Mouse (Mus musculus): ENCODE data around the gene Poc1b. TPM values are rescaled to one million over a fixed set of nuclear protein-coding genes. Genes with fewer than 3 reads are reported as not detected.

The Poc1b gene
- total and polyA plus RNA-seq, 3 experiments, result 3.6 to 6.7 (median 4.1) TPM

DNA sequence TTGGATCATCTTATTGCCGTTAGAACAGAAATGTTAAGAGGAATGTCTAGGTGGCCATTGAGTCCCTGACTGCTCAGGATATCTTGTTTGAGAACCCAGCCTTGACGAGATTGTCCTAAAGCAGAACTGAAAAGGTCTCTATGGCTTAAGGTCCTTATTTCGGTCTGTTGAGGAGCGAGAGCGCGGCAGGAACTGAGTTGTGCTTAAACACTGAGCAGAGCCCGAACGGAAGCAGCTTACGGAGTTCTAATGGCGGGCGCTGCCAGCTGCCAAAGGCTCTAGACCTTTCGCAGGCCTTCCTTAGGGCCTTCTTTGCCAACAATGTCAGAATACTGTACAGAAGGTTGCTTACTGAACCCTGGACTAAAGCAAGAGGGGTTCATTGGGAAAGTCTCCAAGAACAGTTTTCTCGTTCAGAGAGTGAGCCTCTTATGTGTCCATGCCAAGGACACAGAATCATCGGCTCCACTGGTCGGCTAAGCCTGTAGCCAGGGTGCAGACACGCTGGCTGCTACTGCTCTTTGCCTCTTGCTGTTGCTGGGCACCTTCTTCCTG lies 26.6 kb downstream of the Poc1b start:
- Histone ChIP-seq H3K4me3 (no peak overlapping the region), H3K36me3 (ENCODE audit: control insufficient read depth, insufficient read depth, low read length) (no peaks in the 10 kb centered on the region), H3K4me1 (ENCODE audit: control insufficient read depth, insufficient read depth, low read length) (peaks cover 3% of the 10 kb centered on the region; the same call in 1 of the 2 replicates), H3K27me3 (ENCODE audit: control insufficient read depth, insufficient read depth, low read length) (no peaks in the 10 kb centered on the region), H3K27ac (no peak overlapping the region), H3K9ac (ENCODE audit: low read depth, low read length) (no peak overlapping the region), H3K79me2 (replicated peaks; ENCODE audit: control insufficient read depth, insufficient read depth, low read length) (no peaks in the 10 kb centered on the region)
- DNase-seq, result no peak
- no peak for TF ChIP-seq CTCF (IDR thresholded peaks at IDR 0.05)
- no peak for TF ChIP-seq POLR2A (IDR thresholded peaks at IDR 0.05; ENCODE audit: insufficient read depth, low read depth, low read length)
- no peak for TF ChIP-seq EP300 (IDR thresholded peaks at IDR 0.05; ENCODE audit: insufficient read depth, low read depth, low read length)
- intact Hi-C loops (cut with DNase I), result no loop called here
- WGBS, result 91% methylated on average over 16 of the region's 16 CpGs

DNA sequence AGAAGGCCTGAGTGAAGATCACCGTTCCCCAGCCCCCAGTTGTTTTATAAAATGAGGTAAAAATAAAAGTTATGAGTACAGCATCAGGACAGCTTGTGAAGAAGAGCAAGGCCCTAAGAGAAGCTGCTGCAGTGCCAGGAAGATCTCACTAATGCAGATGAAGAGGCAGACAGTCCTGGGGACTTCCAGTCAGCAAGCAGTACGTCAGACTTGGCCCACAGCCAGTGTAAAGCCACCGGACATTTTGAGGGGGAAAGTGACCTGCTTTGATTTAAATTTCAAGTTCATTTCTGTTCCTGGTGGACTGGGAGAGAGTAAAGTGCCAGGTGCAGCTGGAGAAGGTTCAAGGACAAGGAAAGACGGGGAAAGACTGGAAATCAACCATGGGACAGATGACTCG lies 29.5 kb downstream of the Poc1b start:
- no peak for DNase-seq
- intact Hi-C loops (cut with DNase I), result no loop called here
- WGBS, result 50% methylated on average over 5 of the region's 5 CpGs
- no peaks in the 10 kb centered on the region for H3K27me3 ChIP-seq (ENCODE audit: control insufficient read depth, insufficient read depth, low read length)
- TF ChIP-seq EP300 (IDR thresholded peaks at IDR 0.05; ENCODE audit: insufficient read depth, low read depth, low read length), result no peak
- no peak for TF ChIP-seq CTCF (IDR thresholded peaks at IDR 0.05)
- TF ChIP-seq POLR2A (IDR thresholded peaks at IDR 0.05; ENCODE audit: insufficient read depth, low read depth, low read length), result no peak
- H3K79me2 ChIP-seq (replicated peaks; ENCODE audit: control insufficient read depth, insufficient read depth, low read length), result no peaks in the 10 kb centered on the region
- H3K27ac ChIP-seq, result no peak overlapping the region
- no peaks in the 10 kb centered on the region for H3K36me3 ChIP-seq (ENCODE audit: control insufficient read depth, insufficient read depth, low read length)
- no peaks in the 10 kb centered on the region for H3K4me1 ChIP-seq (ENCODE audit: control insufficient read depth, insufficient read depth, low read length)
- no peak overlapping the region for H3K9ac ChIP-seq (ENCODE audit: low read depth, low read length)
- H3K4me3 ChIP-seq, result no peak overlapping the region

DNA sequence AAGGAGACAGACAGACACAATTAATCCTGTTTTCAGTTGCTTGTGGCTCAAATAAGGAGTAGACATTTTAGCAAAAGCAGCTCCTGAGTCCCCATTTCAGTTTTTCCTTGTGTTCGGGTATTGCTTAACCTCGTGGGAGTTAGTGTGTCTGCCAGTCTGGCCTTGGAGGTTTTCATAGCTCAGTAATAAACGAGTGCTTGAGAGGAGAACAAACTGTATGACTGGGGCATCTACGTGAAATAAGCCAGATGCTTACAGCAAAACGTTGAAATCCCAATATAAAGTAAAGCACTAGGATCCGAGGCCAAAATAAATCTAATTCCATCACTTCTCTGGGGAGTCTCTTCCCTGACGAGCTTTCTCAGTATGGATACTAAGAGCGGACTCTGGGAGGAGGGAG lies 38.8 kb downstream of the Poc1b start:
- intact Hi-C loops (cut with DNase I), result no loop called here
- TF ChIP-seq POLR2A (IDR thresholded peaks at IDR 0.05; ENCODE audit: insufficient read depth, low read depth, low read length) (no peak), EP300 (IDR thresholded peaks at IDR 0.05; ENCODE audit: insufficient read depth, low read depth, low read length) (no peak), CTCF (IDR thresholded peaks at IDR 0.05) (no peak)
- Histone ChIP-seq H3K9ac (ENCODE audit: low read depth, low read length) (no peak overlapping the region), H3K27ac (no peak overlapping the region), H3K4me3 (no peak overlapping the region), H3K4me1 (ENCODE audit: control insufficient read depth, insufficient read depth, low read length) (no peaks in the 10 kb centered on the region), H3K36me3 (ENCODE audit: control insufficient read depth, insufficient read depth, low read length) (no peaks in the 10 kb centered on the region), H3K27me3 (ENCODE audit: control insufficient read depth, insufficient read depth, low read length) (no peaks in the 10 kb centered on the region), H3K79me2 (replicated peaks; ENCODE audit: control insufficient read depth, insufficient read depth, low read length) (no peaks in the 10 kb centered on the region)
- 76% methylated on average over 8 of the region's 8 CpGs for whole genome bisulfite sequencing
- DNase-seq, result no peak

DNA sequence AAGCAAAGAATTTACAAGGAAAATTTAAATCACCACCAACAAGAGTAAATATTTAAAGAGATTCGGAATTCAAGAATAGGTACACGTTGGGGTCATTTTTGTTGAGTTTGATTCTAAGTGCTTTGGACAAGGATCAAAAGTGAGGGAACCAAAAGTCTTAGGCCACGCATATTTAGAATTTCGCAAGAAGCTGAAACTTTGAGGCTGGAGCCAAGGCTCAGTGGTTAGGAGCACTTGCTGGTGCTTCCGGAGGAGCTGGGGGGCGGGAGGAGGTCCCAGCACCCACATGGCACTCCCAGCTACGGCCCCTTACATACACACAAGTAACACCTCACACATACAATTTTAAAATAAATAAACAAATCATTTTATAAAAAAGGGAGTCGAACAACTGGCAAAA lies 39.8 kb downstream of the Poc1b start:
- intact Hi-C loops (cut with DNase I), result no loop called here
- Histone ChIP-seq H3K36me3 (ENCODE audit: control insufficient read depth, insufficient read depth, low read length) (no peaks in the 10 kb centered on the region), H3K27me3 (ENCODE audit: control insufficient read depth, insufficient read depth, low read length) (no peaks in the 10 kb centered on the region), H3K9ac (ENCODE audit: low read depth, low read length) (no peak overlapping the region), H3K27ac (no peak overlapping the region), H3K79me2 (replicated peaks; ENCODE audit: control insufficient read depth, insufficient read depth, low read length) (no peaks in the 10 kb centered on the region), H3K4me3 (no peak overlapping the region), H3K4me1 (ENCODE audit: control insufficient read depth, insufficient read depth, low read length) (no peaks in the 10 kb centered on the region)
- TF ChIP-seq CTCF (IDR thresholded peaks at IDR 0.05) (no peak), EP300 (IDR thresholded peaks at IDR 0.05; ENCODE audit: insufficient read depth, low read depth, low read length) (no peak), POLR2A (IDR thresholded peaks at IDR 0.05; ENCODE audit: insufficient read depth, low read depth, low read length) (no peak)
- no peak for DNase-seq
- 95% methylated on average over 8 of the region's 8 CpGs for WGBS

DNA sequence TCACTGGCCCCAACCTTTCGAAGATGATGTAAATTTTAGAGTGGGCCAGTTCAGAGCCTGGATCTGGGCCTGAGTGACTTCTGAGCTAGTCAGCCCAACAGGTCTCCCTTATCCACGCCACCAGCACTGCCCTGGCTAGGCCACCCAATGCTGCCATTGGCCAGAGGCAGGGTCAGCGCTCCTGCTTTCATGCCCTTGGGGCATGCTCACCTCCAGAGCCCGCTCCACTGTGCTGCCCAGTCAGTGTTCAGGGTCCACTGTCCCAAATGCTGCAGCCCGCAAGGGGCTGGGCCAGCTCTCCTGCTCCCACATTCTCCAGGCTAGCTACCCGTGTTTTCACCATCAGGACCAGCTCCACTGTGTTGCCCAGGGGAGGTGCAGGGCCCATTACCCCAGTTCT lies 43.2 kb downstream of the Poc1b start:
- H3K79me2 ChIP-seq (replicated peaks; ENCODE audit: control insufficient read depth, insufficient read depth, low read length), result no peaks in the 10 kb centered on the region
- no peak overlapping the region for H3K27ac ChIP-seq
- intact Hi-C loops (cut with DNase I), result loop anchor here (5.0 kb wide), 1 partner anchor 43 kb away; the partner anchor contains the start of genes Galnt4 and Poc1b
- no peak for DNase-seq
- no peak overlapping the region for H3K4me3 ChIP-seq
- 92% methylated on average over 6 of the region's 6 CpGs for WGBS
- no peaks in the 10 kb centered on the region for H3K27me3 ChIP-seq (ENCODE audit: control insufficient read depth, insufficient read depth, low read length)
- TF ChIP-seq POLR2A (IDR thresholded peaks at IDR 0.05; ENCODE audit: insufficient read depth, low read depth, low read length) (no peak), EP300 (IDR thresholded peaks at IDR 0.05; ENCODE audit: insufficient read depth, low read depth, low read length) (no peak)
- H3K36me3 ChIP-seq (ENCODE audit: control insufficient read depth, insufficient read depth, low read length), result no peaks in the 10 kb centered on the region
- no peak overlapping the region for H3K9ac ChIP-seq (ENCODE audit: low read depth, low read length)
- no peaks in the 10 kb centered on the region for H3K4me1 ChIP-seq (ENCODE audit: control insufficient read depth, insufficient read depth, low read length)

DNA sequence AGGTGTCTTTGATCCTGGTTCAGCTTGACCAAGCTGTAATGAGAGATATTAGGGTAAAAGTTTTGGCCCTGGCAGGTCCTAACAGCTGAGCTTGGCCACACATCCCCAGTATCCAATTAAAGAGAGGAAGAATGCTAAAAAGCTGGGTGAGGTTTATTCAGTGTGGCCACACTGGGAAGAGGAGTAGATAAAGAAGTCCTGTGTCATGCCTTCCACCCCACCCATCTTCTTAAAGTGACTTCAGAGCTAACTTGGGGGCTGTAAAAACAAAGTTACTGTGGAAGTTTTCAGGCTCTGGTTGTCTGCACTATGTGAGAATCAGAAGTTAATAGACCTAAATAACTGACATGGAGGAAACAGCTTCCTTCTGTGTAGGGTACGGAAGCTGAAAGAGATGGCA lies 44.7 kb downstream of the Poc1b start:
- intact Hi-C loops (cut with DNase I), result loop anchor here (5.0 kb wide), 1 partner anchor 44 kb away; the partner anchor contains the start of genes Galnt4 and Poc1b
- Histone ChIP-seq H3K9ac (ENCODE audit: low read depth, low read length) (no peak overlapping the region), H3K27ac (no peak overlapping the region), H3K4me1 (ENCODE audit: control insufficient read depth, insufficient read depth, low read length) (no peaks in the 10 kb centered on the region), H3K4me3 (no peak overlapping the region), H3K27me3 (ENCODE audit: control insufficient read depth, insufficient read depth, low read length) (no peaks in the 10 kb centered on the region), H3K36me3 (ENCODE audit: control insufficient read depth, insufficient read depth, low read length) (no peaks in the 10 kb centered on the region), H3K79me2 (replicated peaks; ENCODE audit: control insufficient read depth, insufficient read depth, low read length) (no peaks in the 10 kb centered on the region)
- TF ChIP-seq CTCF (IDR thresholded peaks at IDR 0.05) (no peak), EP300 (IDR thresholded peaks at IDR 0.05; ENCODE audit: insufficient read depth, low read depth, low read length) (no peak), POLR2A (IDR thresholded peaks at IDR 0.05; ENCODE audit: insufficient read depth, low read depth, low read length) (no peak)
- DNase-seq, result no peak
- WGBS, result 96% methylated on average over 1 of the region's 1 CpGs
